Mouse (Mus musculus) CD4-positive, CD25-positive, alpha-beta regulatory T cell, adult 2 months (primary cell): ENCODE measurements at regions not wholly inside any gene's neighbourhood (a gene's known extent, or its start where the extent isn't known, plus 50 kb on each side); places are given as distances from the start of the nearest gene placed in this dataset.

ENCODE experiments used
- DNase-seq: peaks from one replicate; pipeline ENCODE4 v3.0.0-alpha.2; 2012; ENCODE audit warnings: low read depth, low spot score

DNA sequence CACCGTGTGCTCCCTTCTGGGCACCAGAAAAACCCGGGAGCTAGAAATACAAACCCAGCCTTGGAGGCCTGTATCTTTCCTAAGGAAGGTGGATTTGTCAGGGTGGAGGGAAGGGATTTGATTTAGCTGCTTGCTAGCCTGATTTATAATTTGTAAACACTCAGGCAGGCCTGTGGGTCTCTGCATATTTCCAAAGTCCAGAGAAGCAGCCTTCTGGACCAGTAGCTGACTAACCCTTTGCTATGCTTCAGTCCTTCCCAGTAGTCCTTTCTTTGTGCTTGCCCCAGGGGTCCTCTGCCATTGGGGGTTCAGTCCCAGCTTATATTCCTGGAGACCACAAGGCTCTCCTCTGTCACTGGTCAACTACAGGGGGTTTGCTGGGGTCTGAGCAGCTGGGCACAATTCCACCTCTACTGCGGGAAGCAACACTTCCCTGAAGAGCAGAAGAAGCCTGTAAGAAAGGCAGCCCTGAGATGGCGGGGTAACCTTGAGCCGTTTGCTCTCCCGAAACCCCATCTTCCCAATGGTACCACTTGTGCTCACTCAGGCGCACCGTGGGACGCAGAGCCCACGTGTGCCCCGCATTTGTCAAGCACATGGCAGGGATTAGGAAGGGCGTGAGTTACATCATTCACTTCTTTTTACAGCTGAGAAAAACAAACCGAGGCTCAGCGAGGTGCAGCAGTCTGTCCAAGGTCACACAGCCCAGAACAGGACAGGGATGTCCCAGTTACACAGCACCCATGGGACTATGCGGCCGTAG lies 85.7 kb downstream of the 1700001O22Rik start:
- no peak for DNase-seq

DNA sequence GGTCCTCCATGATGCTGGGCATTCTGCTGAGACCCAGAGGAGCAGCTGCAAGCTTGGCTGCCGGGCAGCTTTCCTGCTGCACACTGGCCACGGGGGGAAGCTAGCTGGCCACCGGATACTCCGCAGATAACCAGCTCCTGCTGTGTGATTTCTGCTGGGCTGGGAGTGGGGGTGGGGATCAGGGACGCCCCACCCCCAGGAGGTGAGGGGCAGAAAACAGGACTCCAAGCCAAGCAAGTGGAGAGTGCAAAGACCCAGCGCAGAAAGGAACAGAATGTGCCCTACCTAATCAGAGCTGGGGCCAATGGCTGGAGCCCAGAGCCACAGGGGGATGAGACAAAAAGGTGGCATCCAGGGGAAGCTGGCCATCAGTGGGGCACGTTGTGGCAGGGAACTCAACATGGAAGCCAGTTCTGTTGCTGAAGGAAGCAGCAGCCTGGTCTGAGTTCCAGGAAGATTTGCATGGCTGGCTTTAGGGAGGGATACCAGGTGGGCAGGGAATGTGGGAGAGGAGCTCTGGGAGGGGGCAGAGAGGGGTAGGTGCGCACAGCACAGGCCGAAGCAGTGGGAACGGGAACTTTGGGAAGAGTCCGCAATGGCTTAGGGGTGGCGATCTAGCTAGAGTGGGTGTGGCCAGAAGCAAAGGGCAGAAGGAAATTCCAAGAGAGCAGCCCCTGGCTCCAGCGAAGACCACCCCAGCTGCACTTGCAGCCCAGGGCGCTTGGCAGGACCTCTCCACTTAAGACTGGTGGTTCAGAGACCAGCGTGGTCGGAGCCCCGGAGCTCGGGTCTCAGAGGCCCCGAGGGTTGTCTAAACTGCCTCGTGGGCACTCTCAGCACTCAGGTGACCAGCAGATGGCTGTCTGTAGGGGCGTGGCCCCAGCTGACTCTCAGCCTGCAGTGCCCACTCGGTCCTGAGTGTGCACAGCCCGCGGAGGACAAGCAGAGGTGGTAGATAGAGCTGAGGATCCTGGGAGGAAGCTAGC lies 86.6 kb downstream of the 1700001O22Rik start:
- DNase-seq: no peak

DNA sequence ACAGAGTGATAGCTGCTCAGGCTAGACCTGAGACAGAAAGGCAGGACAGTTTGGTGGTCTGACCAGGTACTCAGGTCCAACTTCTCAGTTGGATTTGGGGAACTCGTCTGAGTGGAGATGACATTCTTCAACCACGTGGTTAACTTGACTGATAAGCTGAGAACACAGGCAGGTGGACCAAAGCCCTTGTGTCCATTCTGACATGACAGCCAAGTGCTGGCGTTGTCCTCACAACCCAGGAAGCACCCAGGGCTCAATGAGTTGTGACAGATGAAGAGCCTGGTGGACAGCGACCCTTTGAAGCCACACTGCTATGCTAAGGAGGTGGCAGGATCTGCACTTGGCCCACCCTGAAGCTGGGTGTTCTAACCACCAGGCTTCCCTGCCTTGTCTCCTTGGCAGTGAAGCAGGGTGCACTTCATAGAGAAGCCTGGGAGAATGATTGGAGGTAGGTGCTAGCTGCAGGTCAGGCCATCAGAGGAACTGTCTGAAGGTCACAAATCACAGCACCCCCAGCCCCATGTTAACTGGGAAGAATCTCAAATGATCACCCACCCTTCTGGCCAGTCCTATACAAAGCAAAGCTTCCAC lies 87.6 kb downstream of the 1700001O22Rik start:
- no peak for DNase-seq

GRCm38 (mm10) chr2:30713535-30713934 lies 89.9 kb downstream of the 1700001O22Rik start:
- no peak for DNase-seq

GRCm38 (mm10) chr2:30712841-30713401 lies 90.5 kb downstream of the 1700001O22Rik start:
- peak; percentile 54 for DNase-seq

GRCm38 (mm10) chr2:30711853-30712498 lies 91.5 kb downstream of the 1700001O22Rik start:
- peak; percentile 92 for DNase-seq

DNA sequence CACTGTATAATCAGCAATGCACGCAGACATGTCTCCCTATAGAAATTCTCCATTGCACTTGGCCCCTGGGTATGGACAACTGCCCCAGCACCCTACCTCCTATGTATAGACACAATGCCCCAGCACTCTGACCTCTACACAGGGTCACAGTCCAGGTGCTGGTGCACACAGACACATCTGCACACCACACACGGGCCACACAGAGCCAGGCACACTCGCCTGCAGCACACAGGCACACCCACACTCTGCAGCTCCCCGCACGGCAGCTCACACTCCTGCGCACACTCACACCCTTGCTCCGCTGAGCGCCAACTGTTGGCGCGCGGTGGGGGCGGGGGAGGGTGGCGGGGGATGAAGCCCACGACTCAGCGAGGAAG lies 92.0 kb downstream of the 1700001O22Rik start:
- peak; percentile 63 for DNase-seq

DNA sequence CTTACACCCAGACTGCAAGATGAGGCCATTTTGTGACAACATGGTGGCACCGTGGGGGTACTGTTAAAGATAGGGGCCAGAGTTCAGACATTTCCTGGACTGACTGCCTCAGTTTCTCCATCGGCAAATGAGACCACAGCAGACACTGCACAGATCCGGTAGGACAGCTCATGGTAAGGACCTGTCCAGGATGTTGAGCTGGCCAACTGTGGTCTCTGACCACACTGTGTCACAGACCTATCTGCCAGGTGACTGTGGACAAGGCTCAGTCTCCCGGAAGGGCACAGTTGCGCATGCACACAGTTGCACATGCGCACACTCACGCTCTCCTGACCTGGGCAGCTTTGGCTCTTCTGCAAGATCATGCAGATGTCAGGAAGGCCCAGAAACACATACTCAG lies 92.6 kb downstream of the 1700001O22Rik start:
- no peak for DNase-seq

GRCm38 (mm10) chr2:30709386-30709884 lies 94.0 kb downstream of the 1700001O22Rik start:
- no peak for DNase-seq

DNA sequence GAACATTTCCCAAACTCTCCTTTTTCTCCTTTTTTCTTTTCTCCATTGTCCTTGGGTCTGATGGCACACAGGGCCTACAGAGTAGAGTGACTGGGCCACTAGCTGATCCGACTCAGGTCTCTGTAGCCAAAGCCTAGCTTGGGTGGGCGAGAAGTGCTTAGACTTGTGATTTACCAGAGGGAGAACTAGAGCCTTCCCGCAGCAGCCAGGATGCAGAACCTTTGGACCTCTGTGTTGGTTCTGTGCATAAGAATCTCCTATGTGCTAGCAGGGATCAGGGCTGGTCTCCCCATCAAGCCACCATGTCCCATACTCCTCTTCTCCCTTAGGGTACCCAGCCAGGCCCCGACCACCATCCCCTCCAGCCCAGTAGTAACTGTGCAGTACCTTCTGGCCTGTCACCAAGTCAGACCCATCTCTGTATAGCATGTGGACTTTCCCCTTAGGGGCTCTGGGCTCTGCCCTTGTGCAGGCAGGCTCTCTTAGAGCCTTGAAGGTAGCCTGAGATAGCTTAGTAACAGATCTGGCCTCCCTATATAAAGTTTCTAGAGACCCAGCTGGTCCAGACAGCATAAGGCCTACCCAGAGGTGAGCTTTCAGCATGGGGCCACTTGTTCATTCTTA lies 94.6 kb downstream of the 1700001O22Rik start:
- no peak for DNase-seq

DNA sequence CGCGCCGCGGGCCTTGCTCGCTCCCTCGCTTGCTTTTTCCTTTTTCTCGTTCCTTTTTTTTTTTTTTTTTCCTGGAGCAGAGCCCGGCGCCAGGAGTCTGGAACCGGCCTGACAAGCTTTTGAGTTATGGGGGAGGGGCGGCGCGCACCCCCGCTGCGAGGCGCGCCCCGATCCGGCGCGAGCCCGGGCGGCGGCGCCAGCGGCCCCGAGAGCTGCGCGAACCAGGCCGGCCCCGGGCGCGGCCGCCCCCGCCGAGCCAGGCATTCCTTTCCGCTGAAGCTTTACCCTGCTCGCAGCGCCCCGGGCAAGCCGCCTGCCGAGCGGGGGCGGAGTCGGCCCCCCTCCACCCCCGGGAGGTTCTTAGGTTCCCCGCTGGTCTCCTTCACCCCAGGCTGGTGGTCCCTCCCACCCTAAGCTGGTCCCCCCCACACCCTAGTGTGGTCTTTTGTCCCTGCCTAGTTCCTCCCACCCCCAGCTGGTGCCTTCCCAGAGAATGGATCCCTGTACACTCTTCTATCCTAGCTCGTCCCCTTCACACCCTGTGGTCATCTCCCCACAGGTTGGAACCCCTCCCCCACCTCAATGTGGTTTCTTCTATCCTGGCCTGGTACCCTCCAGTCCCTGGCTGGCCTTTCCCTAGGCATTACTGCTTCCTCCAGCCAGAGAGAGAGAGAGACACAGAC lies 95.3 kb downstream of the 1700001O22Rik start:
- peak; percentile 69 for DNase-seq

- DNase-seq: peak; percentile 80
These were observed 96.1 kb downstream of the 1700001O22Rik start for GRCm38 (mm10) chr2:30707099-30708000.

- no peak for DNase-seq
These were observed 97.4 kb downstream of the 1700001O22Rik start for GRCm38 (mm10) chr2:30706036-30706435.

DNA sequence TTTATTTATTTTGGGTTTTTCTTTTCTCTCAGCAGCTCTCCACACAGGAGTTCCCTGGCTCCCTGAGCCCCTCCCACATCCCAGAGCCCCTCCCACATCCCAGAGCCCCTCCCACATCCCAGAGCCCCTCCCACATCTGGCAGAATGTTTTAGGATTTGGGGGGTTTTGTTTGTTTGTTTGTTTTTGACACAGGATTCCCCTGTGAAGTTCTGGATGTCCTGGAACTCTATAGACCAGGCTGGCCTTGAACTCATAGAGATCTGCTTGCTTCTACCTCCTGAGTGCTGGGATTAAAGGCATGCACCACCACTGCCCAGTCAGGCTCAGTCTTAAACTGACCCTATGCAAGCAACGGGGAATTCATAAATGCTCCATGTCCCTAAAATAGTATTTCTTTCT lies 100.2 kb downstream of the 1700001O22Rik start:
- DNase-seq: no peak

- no peak for DNase-seq
These were observed 100.8 kb downstream of the 1700001O22Rik start for GRCm38 (mm10) chr2:30702711-30703110.

- DNase-seq: no peak
These were observed 102.6 kb downstream of the 1700001O22Rik start for GRCm38 (mm10) chr2:30700890-30701289.

- DNase-seq: no peak
These were observed 103.0 kb downstream of the 1700001O22Rik start for GRCm38 (mm10) chr2:30700471-30700870.

GRCm38 (mm10) chr2:30699797-30700454 lies 103.5 kb downstream of the 1700001O22Rik start:
- peak; percentile 93 for DNase-seq
